ENCODE assay signal across 13 mouse cellular contexts in genomic region chr1:162773661-162774060, GRCm38 (mm10). TPM values are rescaled to one million over a fixed set of nuclear protein-coding genes. Genes with fewer than 3 reads are reported as not detected.
DNase-seq lines count a peak whose midpoint lies in the region; ATAC-seq and TF ChIP-seq lines count a peak whose summit lies in the region.
"Had no signal": no experiment of that assay in that cellular context is flagged by ENCODE, and none has a peak within 500 bp of the region (broad histone marks: within the 10 kb centered on the region; RNA-seq: fewer than 3 reads in every experiment).

No protein-coding gene starts in this region.

- no peak for TF ChIP-seq CTCF in forebrain, postnatal 0 days (IDR thresholded peaks at IDR 0.05; ENCODE audit: low read depth)

- peak; percentile 57 to 76 for DNase-seq in frontal cortex, adult 2 months (ENCODE audit: extremely low spot score in 1 of 2, low spot score in 1 of 2)
- DNase-seq in frontal cortex, postnatal 14 days (ENCODE audit: low spot score in 2 of 2), result no peak
- peak; percentile 41 to 57 for DNase-seq in right cerebral cortex, adult 2 months (ENCODE audit: low spot score in 2 of 2)
- no peak for DNase-seq in right cerebral cortex, postnatal 4 days
- DNase-seq in forebrain, postnatal 0 days, result peak; percentile 18
- DNase-seq in thymus, postnatal 4 days, result no peak
- no peak for DNase-seq in c-Kit-positive CD71-positive TER-119-positive erythroid progenitor cells, embryonic 14.5 days (ENCODE audit: low spot score)
- DNase-seq in urinary bladder, postnatal 14 days (ENCODE audit: low spot score), result no peak
- DNase-seq: cerebellum, adult 9-11 months; liver, embryonic 13.5 days; thymus, postnatal 25 days had no signal

- WGBS in forebrain, postnatal 0 days, result 44% methylated on average over 4 of the region's 4 CpGs

- peak; percentile 91 for ATAC-seq in forebrain, postnatal 0 days
- ATAC-seq: intestine, embryonic 16.5 days had no signal

- H3K36me3 ChIP-seq in forebrain, postnatal 0 days (ENCODE audit: insufficient read depth), result no peaks in the 10 kb centered on the region
- H3K36me3 ChIP-seq: G1E; liver, embryonic 13.5 days had no signal

- H3K4me1 ChIP-seq in forebrain, postnatal 0 days (ENCODE audit: insufficient read depth), result no peaks in the 10 kb centered on the region
- H3K4me1 ChIP-seq: liver, embryonic 13.5 days had no signal

- H3K9me3 ChIP-seq in forebrain, postnatal 0 days (ENCODE audit: low read length), result no peaks in the 10 kb centered on the region
- H3K9me3 ChIP-seq: G1E; liver, embryonic 13.5 days had no signal

- H3K4me2 ChIP-seq in forebrain, postnatal 0 days (ENCODE audit: low read depth), result no peak overlapping the region
- H3K4me2 ChIP-seq: liver, embryonic 13.5 days had no signal

- H3K27ac ChIP-seq in forebrain, postnatal 0 days (ENCODE audit: low read depth, low read length), result no peak overlapping the region
- H3K27ac ChIP-seq: liver, embryonic 13.5 days had no signal

- H3K27me3 ChIP-seq in forebrain, postnatal 0 days (ENCODE audit: insufficient read depth, low read length), result no peaks in the 10 kb centered on the region
- H3K27me3 ChIP-seq: liver, embryonic 13.5 days had no signal

- H3K9ac ChIP-seq in forebrain, postnatal 0 days, result no peak overlapping the region
- H3K9ac ChIP-seq: liver, embryonic 13.5 days had no signal

- H3K4me3 ChIP-seq in forebrain, postnatal 0 days (ENCODE audit: low read depth, low read length), result no peak overlapping the region
- H3K4me3 ChIP-seq: liver, embryonic 13.5 days had no signal

RNA-seq across cellular contexts. Expression of gene Prrc2c, which starts 33.3 kb away (rescaled TPM):
- 50.2 and 59.3 TPM in 2 replicates for polyA plus RNA-seq in frontal cortex, adult 2 months (2012; rRNA removed)
- total RNA-seq in forebrain, postnatal 0 days (2014; rRNA removed), result 52.5 and 72.5 TPM in 2 replicates
- 60.9 and 122 TPM in 2 replicates for polyA plus RNA-seq in forebrain, postnatal 0 days (2015; fragmentation: Nextera tagmentation; extraction: Ambion mirVana)

RNA-seq across cellular contexts. Expression of gene Fmo4, which starts 40.1 kb away (rescaled TPM):
- polyA plus RNA-seq in frontal cortex, adult 2 months (2012; rRNA removed), result 0.50 and 0.70 TPM in 2 replicates
- 0.76 and 0.85 TPM in 2 replicates for total RNA-seq in forebrain, postnatal 0 days (2014; rRNA removed)
- polyA plus RNA-seq in forebrain, postnatal 0 days (2015; fragmentation: Nextera tagmentation; extraction: Ambion mirVana), result 0.09 and 0.17 TPM in 2 replicates

Comparison
In these comparisons a context has a peak if more than half of its experiments do, and no peak if none do; other contexts are left out.
1. DNase-seq: peak in frontal cortex, adult 2 months (2 of 2), right cerebral cortex, adult 2 months (2 of 2) and forebrain, postnatal 0 days (single experiment); none in frontal cortex, postnatal 14 days (0 of 2), right cerebral cortex, postnatal 4 days (single experiment), thymus, postnatal 4 days (single experiment), c-Kit-positive CD71-positive TER-119-positive erythroid progenitor cells, embryonic 14.5 days (single experiment) and urinary bladder, postnatal 14 days (single experiment).